Mouse (Mus musculus): ENCODE data around the gene Sugt1.

The Sugt1 gene

DNA sequence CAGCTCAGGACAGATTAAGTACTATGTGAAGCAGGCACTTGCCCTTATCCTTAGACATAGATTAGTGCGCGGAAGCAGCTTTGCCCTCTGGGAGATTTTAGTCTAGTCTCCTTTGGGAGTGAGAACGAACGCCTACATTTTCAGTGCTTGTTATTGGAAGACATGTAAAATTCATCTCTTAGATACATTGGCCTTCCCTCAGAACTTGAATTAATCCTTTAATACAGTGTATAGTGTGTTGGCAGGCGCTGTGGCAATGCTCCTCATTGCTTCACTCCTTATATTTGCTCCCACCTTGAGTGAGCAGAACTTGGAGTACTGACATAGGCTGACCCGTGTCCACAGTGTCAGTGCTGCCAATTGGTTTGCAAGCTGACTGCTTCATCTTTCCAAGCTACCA is 20.8 kb downstream of the Sugt1 start:
- no peak for DNase-seq

DNA sequence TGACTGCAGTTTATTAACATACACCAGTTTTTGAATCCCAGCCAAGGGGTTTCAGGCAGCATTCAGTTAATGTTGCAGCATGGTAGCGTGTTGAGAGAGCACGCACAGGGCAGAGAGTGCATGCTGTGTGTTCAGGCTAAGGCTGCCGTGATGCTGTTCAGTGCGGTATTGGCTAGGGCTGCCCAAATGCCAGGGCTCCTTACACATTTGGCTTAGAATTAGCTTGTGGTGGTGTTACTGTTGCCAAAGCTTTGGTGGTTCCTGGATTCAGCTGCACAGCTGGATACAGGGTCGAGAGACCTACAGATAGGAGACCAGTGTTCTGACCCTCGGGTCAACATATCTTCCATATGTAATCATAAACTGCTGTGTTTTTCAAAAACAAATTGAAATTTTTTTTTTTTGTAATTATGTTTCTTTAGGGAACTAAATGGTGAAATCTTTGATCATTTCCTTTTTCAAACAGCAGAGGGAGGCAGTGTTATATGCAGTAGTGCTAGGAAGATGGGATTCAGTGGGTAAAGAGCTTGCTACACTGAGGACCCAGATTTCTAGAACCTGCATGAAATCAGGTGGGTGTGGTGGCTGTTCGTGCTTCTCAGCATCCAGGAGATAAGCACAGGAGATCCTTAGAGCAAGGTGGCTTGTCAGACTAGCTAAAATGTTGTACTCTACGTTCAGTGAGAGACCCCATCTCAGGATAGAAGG is 29.8 kb downstream of the Sugt1 start:
- DNase-seq: no peak

GRCm38 (mm10) chr14:79619802-79620201 is 32.3 kb downstream of the Sugt1 start:
- DNase-seq: no peak

DNA sequence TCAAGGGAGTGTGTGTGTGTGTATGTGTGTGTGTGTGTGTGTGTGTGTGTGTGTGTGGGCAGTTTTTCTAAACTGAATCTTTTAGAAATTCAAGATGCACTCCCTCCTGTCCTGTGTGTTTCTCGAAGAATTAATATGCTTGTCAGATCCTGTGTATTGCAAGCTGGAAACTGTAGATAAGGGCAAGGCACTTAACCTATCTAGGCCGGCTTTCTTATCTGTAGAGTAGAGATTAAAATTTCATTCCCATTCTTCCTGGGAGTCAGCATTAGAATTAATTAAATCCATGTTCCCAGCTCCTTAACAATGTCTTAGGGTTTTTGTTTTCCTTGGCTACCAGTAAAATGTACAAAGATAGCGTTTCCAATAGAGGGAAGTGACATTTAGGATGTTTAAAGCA is 33.7 kb downstream of the Sugt1 start:
- DNase-seq: no peak

- no peak for DNase-seq
Measured at GRCm38 (mm10) chr14:79632330-79632729, 44.8 kb downstream of the Sugt1 start.

DNA sequence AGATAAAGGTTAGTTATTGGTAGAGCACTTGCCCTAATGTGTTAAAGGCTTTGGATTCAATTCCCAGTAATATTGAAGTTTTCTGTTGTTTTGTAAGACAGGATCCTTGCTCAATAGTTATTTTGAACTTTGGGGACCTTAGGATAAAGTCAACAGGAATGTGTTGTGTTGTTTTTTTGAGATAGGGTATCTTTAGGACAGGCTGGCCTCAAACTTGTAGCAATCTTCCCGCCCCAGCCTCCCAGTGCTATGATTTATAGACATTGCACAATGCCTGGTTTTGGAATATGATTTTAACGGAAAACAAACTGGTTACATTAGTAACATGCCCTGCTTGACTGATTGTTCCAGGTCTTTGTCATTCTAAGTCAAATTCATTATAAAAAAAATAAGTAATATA is 45.7 kb downstream of the Sugt1 start:
- no peak for DNase-seq

DNA sequence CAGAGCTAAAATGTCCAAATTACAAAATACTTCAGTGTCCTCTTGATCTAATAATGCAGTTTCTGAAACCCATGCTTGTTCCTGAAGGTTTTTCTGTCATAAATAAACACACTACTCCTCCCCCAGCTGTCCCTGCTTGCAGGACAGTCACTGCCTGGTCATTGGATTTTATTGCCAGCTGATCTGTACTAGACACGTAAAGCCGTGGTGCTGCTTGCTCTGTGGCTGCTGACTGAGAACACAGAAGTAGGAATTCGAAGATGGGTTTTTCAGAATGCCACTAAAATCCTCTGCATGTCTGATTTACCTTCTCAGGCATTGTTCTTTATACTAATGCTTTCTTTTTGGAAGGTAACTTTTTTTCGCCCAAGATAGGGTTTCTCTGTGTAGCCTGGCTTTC is 49.3 kb downstream of the Sugt1 start:
- no peak for DNase-seq

GRCm38 (mm10) chr14:79642063-79642462 is 54.6 kb downstream of the Sugt1 start:
- DNase-seq: no peak

DNA sequence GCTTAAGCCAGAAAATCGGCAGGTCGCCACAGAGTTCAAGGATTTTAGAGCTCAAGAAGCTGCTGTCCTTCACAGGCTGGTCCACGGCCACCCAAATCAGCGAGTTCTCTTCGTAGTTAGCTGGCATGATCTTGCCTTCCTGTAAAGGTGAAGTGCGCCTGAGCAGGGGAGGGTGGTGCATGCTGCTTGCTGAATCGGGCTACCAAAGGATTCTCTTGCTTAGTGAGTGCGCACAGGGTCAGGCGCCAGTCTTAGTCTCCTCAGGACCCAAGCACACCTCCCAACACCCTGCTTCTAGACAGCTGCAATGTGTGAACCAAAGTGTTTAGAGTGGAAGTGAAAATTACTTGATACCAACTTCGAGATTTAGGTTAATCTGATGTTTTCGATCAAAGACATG is 57.9 kb downstream of the Sugt1 start:
- DNase-seq: no peak

DNA sequence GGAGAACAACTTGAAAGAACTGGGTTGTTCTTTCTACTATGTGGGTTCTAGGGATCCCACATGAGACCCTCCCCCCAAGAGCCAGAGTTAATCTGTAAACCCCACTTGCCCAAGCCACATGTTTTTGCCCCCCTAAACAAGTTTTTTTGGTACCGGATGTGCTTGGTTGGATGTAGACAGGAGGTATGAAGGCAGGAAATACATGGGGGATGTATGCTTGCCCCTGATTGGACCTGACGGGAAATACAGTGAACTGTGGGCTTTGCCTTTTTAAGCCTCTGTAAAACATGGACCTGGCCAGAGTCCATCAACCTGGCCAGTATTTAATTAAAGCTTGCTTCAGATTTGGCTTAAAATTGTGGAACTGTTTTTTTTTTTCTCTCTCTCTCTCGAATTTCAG is 62.2 kb downstream of the Sugt1 start:
- DNase-seq: no peak

GRCm38 (mm10) chr14:79652654-79653053 is 65.2 kb downstream of the Sugt1 start:
- peak in 1 of 2 experiments; percentile 31 for DNase-seq

DNA sequence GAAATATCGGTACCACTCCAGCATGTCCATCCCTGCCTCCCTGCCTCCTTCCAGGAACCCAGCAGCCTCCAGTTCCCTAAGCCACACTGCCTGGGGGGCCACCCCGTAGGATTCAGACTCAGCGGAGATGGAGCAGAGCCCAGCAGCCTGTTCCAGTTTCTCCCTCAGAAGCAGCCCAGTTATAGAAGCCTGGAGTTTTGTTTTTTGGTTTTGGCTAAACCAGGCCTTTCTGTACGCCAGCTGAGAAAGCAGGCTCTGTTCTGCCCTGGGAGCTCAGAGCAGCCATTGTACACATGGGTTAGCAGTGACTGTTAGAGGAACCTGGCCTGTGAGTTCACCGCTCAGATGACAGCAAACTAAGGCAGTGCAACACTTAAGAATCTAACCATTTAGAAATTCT is 70.8 kb downstream of the Sugt1 start:
- DNase-seq: no peak

DNA sequence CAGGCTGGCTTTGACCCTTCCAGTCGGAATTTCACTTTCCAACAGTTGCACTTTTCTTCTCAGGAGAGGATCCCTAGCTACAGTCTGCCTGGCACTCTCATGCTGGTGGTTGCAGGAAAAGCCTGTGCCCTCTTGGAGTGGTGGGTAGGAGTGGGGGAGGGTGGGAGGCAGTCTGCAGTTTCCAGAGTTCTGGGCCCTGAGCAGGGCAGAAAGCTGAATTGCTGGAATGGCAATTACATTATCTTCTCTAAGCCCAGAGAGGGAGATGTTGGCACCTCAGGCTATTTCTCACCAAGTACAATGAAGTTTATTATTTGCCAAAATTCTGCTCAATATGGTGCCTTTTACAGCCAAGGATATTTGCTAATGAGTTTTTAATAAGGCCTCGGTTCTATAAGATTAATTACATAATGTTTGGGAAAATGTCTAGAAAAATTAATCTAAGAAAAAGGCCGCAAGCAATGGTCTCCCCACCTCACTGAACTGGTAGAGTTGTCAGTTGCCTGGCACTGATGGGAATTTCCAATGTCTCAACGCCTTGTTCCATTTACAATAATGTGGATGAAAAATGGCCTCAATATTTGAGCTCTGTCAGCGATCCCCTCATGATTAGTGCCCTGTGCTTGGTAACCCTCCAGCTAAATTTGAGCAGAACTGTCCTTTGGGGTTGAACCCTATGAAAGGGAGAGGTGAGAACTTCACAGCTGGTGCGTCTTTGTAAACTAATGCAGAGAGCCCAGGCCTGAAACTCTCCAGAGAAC is 71.4 kb downstream of the Sugt1 start:
- no peak for DNase-seq

DNA sequence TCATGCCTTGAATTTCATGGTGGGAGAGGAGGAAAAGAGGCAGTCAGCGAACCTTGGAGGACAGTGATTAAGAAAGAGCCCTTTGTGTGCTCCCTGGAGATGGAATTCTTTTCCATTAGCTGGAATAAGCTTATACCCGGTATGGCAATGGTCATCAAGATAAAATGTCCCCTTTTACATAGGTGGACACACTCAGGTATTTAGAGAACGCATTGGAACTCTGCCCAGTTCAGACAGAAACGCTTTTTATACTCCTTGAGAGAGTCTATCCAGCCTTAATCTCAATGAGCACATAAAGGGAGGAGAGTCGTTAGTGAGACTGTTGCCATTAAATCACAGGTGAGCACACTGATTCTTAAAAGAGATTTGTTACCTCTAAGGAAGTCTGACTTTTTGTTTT is 73.0 kb downstream of the Sugt1 start:
- peak in 1 of 2 experiments; percentile 7 for DNase-seq

- DNase-seq: peak; percentile 74 to 81
Measured at GRCm38 (mm10) chr14:79661005-79661917, 73.8 kb downstream of the Sugt1 start.

GRCm38 (mm10) chr14:79662001-79662400 is 74.5 kb downstream of the Sugt1 start, which contains the start of gene Cnmd:
Cnmd (minus strand) TSS chr14:79662170.
- DNase-seq: no peak

- no peak for DNase-seq
Measured at GRCm38 (mm10) chr14:79671008-79671407, 83.5 kb downstream of the Sugt1 start.

DNA sequence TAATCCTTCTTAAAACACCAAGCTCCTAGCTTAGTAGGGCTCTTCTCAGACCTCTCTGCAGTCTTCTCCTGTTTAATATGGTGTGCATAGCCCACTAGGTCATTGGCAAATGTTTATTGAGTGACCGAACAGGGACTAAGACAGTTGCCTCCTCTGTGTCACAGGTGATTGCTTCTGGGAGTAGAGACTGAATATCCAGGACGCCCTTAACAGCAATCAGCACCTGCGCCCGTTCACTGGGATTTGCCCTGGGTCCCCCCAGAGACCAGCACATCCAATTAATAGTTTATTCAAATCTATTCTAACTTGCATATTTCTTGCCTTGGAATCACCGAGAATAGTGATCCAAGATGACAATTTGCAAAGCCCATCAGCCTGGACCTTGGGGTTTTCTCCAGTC is 85.1 kb downstream of the Sugt1 start:
- DNase-seq: no peak

DNA sequence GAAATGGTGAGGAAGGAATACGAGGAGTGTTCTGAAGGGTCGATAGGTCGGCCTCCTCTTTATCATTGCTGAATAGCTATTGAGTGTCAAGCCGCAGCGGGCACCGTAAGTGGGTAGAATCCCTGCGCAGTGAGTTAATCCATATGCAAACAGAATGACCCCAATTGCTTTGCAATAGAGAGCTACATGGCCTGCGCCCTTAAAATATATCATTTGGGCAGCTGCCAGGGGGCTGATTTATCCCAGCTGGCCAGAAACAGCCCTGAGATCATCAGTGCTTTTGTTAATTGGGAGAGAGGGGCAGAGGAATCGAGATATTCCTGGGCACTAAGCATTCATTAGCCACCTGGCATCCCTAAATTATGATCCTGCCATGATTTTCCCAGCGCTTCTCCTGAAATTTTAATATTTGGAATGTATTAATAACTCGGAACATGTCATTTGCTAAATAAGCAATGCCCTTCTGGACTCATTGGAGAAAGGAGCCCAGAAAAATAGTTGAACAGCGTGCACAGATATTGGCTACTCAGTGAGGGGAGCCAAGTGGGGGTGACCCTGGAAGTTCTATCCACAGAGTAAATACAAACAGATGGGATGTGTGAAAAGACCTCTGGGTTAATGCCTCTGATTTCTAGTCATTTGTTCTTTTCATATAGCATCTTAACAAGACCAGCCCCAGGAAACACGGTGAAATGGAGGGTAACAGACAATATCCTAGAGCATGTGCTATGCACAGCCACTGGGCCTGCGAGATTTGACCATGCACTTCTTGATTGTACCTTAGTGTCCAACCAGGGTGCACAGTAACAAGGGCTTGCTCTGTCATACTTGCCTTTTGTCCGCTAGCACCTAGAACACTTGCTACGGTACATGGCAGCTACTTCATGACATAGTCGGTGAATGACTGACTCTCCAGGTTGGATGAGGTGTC is 85.9 kb downstream of the Sugt1 start:
- peak in 1 of 2 experiments; percentile 5 for DNase-seq

DNA sequence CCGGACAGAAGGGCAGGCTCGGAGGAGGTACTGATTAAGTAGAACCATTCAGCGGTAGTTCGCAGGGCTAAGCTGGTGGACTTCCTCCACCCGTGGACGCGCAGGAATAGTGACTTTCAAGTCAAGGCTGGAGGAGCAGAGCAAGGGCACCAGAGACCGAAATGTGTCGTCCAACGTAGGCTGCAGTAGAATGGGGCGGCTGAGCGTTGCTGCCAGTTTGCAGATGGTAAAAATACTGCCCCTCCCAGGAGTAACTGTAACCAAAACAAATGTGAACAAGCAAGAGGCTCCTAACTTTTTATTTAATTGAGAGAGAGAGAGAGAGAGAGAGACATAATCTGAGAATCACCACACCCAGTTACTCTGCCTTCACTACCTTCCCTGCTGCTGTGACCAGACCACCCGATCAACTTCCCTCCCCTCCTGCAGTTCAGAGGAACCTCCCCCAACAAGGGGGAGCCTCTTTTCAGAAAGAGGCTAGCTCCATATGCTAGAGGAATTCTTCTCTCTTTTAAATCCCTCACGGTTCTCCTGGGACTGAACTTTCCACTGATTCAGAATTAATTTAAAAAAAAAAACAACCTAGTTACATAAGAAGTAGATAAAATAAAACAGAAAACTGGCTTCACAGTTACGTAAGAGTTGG is 89.7 kb downstream of the Sugt1 start:
- no peak for DNase-seq

- no peak for DNase-seq
Measured at GRCm38 (mm10) chr14:79677891-79678687, 90.6 kb downstream of the Sugt1 start.

Data from lung, postnatal 4 days (tissue).